24 mouse cellular contexts compared by ENCODE assay signal in genomic region chr16:85895948-85896347, GRCm38 (mm10). TPM values are rescaled to one million over a fixed set of nuclear protein-coding genes. Genes with fewer than 3 reads are reported as not detected.
DNase-seq lines count a peak whose midpoint lies in the region; ATAC-seq lines count a peak whose summit lies in the region.
"Had no signal": no experiment of that assay in that cellular context is flagged by ENCODE, and none has a peak within 500 bp of the region (broad histone marks: within the 10 kb centered on the region; RNA-seq: fewer than 3 reads in every experiment).

No protein-coding gene starts in this region.

- no peak overlapping the region for H3K4me2 ChIP-seq in kidney, embryonic 14.5 days (replicated peaks; ENCODE audit: low read depth, low read length)
- H3K4me2 ChIP-seq: forebrain, embryonic 12.5 days; heart, embryonic 12.5 days; intestine, embryonic 15.5 days; liver, embryonic 13.5 days; lung, embryonic 14.5 days had no signal

- DNase-seq in left cerebral cortex, postnatal 14 days (ENCODE audit: low spot score in 2 of 2): peak; percentile 23 to 43
- no peak for DNase-seq in left cerebral cortex, adult 18-20 months (ENCODE audit: low spot score in 2 of 2)
- DNase-seq in brain, adult 2 months (ENCODE audit: low read depth, low spot score): peak; percentile 69
- DNase-seq in layer of hippocampus, adult 18-20 months (ENCODE audit: low spot score in 2 of 2): peak; percentile 38 to 73
- DNase-seq in layer of hippocampus, postnatal 36 days: peak; percentile 28 to 44
- DNase-seq: adrenal gland, postnatal 25 days; B cell, adult 2 months; cerebellum, adult 8-10 months; heart, postnatal 14 days; kidney, postnatal 4 days; left cerebral cortex, postnatal 4 days; liver, embryonic 13.5 days; lung, embryonic 14.5 days had no signal

- WGBS in kidney, embryonic 14.5 days: 53% methylated on average over 4 of the region's 4 CpGs

- no peaks in the 10 kb centered on the region for H3K36me3 ChIP-seq in kidney, embryonic 14.5 days (ENCODE audit: control insufficient read depth, insufficient read depth, low read length)
- H3K36me3 ChIP-seq: embryonic facial prominence, embryonic 10.5 days; forebrain, embryonic 12.5 days; heart, embryonic 12.5 days; hindbrain, embryonic 15.5 days; intestine, embryonic 15.5 days; kidney, embryonic 15.5 days; liver, embryonic 13.5 days; midbrain, embryonic 10.5 days had no signal

- 0 out of 2 replicates have a peak, but pooled peaks cover 5% of the 10 kb centered on the region for H3K27me3 ChIP-seq in kidney, embryonic 14.5 days (ENCODE audit: control insufficient read depth, insufficient read depth, low read length)
- H3K27me3 ChIP-seq: heart, embryonic 12.5 days; hindbrain, embryonic 15.5 days; kidney, embryonic 15.5 days had no signal

- 0 out of 2 replicates have a peak, but pooled peaks cover 3% of the 10 kb centered on the region for H3K4me1 ChIP-seq in kidney, embryonic 14.5 days (ENCODE audit: control insufficient read depth, insufficient read depth, low read length)
- H3K4me1 ChIP-seq: liver, embryonic 13.5 days had no signal

- ATAC-seq in granulocyte monocyte progenitor cell, adult 5-6 weeks (replicated peaks; ENCODE audit: poor library complexity, severe bottlenecking): no peak
- ATAC-seq in kidney, embryonic 14.5 days (ENCODE audit: low FRiP score, low TSS enrichment): no peak
- ATAC-seq: intestine, embryonic 15.5 days had no signal

- no peaks in the 10 kb centered on the region for H3K9me3 ChIP-seq in kidney, embryonic 14.5 days (ENCODE audit: control insufficient read depth, low read length)
- H3K9me3 ChIP-seq: embryonic facial prominence, embryonic 10.5 days; forebrain, embryonic 12.5 days; heart, embryonic 12.5 days; hindbrain, embryonic 15.5 days; intestine, embryonic 15.5 days; kidney, embryonic 15.5 days; liver, embryonic 13.5 days; midbrain, embryonic 10.5 days had no signal

- intact Hi-C loops in left cerebral cortex, postnatal 14 days (cut with DNase I): no loop called here

- no peak overlapping the region for H3K9ac ChIP-seq in kidney, embryonic 14.5 days (ENCODE audit: low read depth, low read length)
- H3K9ac ChIP-seq: forebrain, embryonic 12.5 days; heart, embryonic 12.5 days; hindbrain, embryonic 15.5 days; intestine, embryonic 15.5 days; kidney, embryonic 15.5 days; liver, embryonic 13.5 days; lung, embryonic 14.5 days had no signal

- no peak overlapping the region for H3K4me3 ChIP-seq in kidney, embryonic 14.5 days (ENCODE audit: low read length)
- H3K4me3 ChIP-seq: embryonic facial prominence, embryonic 10.5 days; forebrain, embryonic 12.5 days; heart, embryonic 12.5 days; hindbrain, embryonic 15.5 days; intestine, embryonic 15.5 days; kidney, embryonic 15.5 days; liver, embryonic 13.5 days; midbrain, embryonic 10.5 days had no signal

- no peak overlapping the region for H3K27ac ChIP-seq in kidney, embryonic 14.5 days (ENCODE audit: low read depth, low read length)
- H3K27ac ChIP-seq: embryonic facial prominence, embryonic 10.5 days; forebrain, embryonic 12.5 days; hindbrain, embryonic 15.5 days; intestine, embryonic 15.5 days; kidney, embryonic 15.5 days; liver, embryonic 13.5 days; macrophage; midbrain, embryonic 10.5 days had no signal

RNA-seq across cellular contexts. Expression of gene Adamts5, which starts 5.7 kb away (rescaled TPM):
- total RNA-seq in left cerebral cortex, postnatal 14 days (2021): 1 to 10 TPM; 1.4 to 1.6 TPM
- under 1 TPM; 0.75 to 0.79 TPM for total RNA-seq in left cerebral cortex, adult 18-20 months (2021)
- under 1 TPM; 0.43 to 0.57 TPM for total RNA-seq in layer of hippocampus, adult 18-20 months (2021)
- total RNA-seq in layer of hippocampus, postnatal 36 days (2021): under 1 TPM; 0.56 to 0.60 TPM
- not detected in 2 replicates for total RNA-seq in granulocyte monocyte progenitor cell, adult 5-6 weeks (2014; fragmentation: Nextera tagmentation)
- under 0.01 TPM in 1 of 2 replicates, not detected in the other for total RNA-seq in granulocyte monocyte progenitor cell, adult 5-6 weeks (2017)
- 3.4 and 3.6 TPM in 2 replicates for polyA plus RNA-seq in kidney, embryonic 14.5 days (2014; fragmentation: Nextera tagmentation; extraction: Ambion mirVana)
- total RNA-seq: common myeloid progenitor, adult 5-6 weeks had no signal
- polyA plus RNA-seq: macrophage had no signal

Comparison
In these comparisons a context has a peak if more than half of its experiments do, and no peak if none do; other contexts are left out.
1. DNase-seq: peak in left cerebral cortex, postnatal 14 days (2 of 2), brain, adult 2 months (single experiment), layer of hippocampus, adult 18-20 months (2 of 2) and layer of hippocampus, postnatal 36 days (2 of 2); none in left cerebral cortex, adult 18-20 months (0 of 2).